In the genomic region with DNA sequence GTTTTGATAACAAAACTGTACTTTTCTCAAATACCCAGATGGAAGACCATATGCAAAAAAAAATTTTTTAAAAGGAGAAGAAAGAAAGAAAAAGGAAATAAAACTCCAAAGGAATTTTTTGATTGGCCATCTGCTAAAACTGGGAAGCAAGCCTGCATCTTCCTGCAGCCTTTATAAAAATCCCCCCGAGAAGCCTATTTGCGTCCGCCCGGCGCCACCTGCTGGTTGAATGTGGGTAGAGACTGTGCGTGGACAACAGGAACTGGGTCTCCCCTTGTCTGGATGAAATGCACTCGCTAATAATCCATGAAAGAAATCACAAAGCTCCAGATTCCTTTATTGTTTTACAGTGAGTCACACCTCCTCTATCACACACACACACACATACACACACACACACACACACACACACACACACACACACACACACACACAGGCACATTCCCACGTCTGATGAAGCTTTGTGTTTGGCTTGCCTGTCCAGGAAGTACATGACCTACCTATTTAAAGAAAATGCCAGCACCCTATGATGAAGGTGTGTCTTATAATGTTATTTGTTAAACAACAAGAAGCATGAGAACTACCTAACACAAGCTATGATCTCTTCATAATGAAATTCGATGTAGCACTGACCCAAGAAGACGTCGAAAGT, we compare ENCODE assay signal across 9 mouse cellular contexts. TPM values are rescaled to one million over a fixed set of nuclear protein-coding genes. Genes with fewer than 3 reads are reported as not detected.
DNase-seq lines count a peak whose midpoint lies in the region; TF ChIP-seq lines count a peak whose summit lies in the region.
"Had no signal": no experiment of that assay in that cellular context is flagged by ENCODE, and none has a peak within 500 bp of the region (broad histone marks: within the 10 kb centered on the region; RNA-seq: fewer than 3 reads in every experiment).

No protein-coding gene starts in this region.

- in situ Hi-C loops in CH12.LX (cut with MboI; ENCODE audit: low pct_ligation_motif_present, low pct_unique_long_range_greater_than_20kb, low sequenced_read_pairs) = no loop called here

- no peak overlapping the region for H3K4me2 ChIP-seq in CH12.LX (ENCODE audit: insufficient read depth, low read depth, poor library complexity, severe bottlenecking)
- H3K4me2 ChIP-seq: limb, embryonic 13.5 days had no signal

- dilution Hi-C loops in CH12.LX (cut with MboI; ENCODE audit: extremely low pct_ligation_motif_present, extremely low pct_unique_long_range_greater_than_20kb, low sequenced_read_pairs) = no loop called here

- no peaks in the 10 kb centered on the region for H3K27me3 ChIP-seq in CH12.LX (replicated peaks)
- no peaks in the 10 kb centered on the region for H3K27me3 ChIP-seq in heart, embryonic 10.5 days (ENCODE audit: insufficient read depth, poor library complexity, severe bottlenecking)
- H3K27me3 ChIP-seq: limb, embryonic 13.5 days had no signal

- peak; percentile 59 to 92 for TF ChIP-seq CTCF in CH12.LX (conservative IDR thresholded peaks at IDR 0.05 in 1 of 2, IDR thresholded peaks at IDR 0.05 in 1 of 2; ENCODE audit: low read depth in 2 of 2, low read length in 2 of 2)
- TF ChIP-seq CTCF in layer of hippocampus, adult 2 months (conservative IDR thresholded peaks at IDR 0.05) = peak; percentile 84

- no peaks in the 10 kb centered on the region for H3K79me2 ChIP-seq in CH12.LX (replicated peaks; ENCODE audit: control insufficient read depth, extremely low read depth, insufficient read depth, poor library complexity, severe bottlenecking)

- 36% methylated on average over 11 of the region's 11 CpGs for WGBS in heart, embryonic 10.5 days

- H3K36me3 ChIP-seq in CH12.LX (replicated peaks in 1 of 2; ENCODE audit: control insufficient read depth in 1 of 2, insufficient read depth in 1 of 2, low read length in 1 of 2) = no peaks in the 10 kb centered on the region
- H3K36me3 ChIP-seq in heart, embryonic 10.5 days = no peaks in the 10 kb centered on the region
- H3K36me3 ChIP-seq: limb, embryonic 13.5 days had no signal

- peaks cover 4% of the 10 kb centered on the region for H3K9me3 ChIP-seq in CH12.LX (replicated peaks; ENCODE audit: low read length)
- H3K9me3 ChIP-seq in heart, embryonic 10.5 days = no peaks in the 10 kb centered on the region
- H3K9me3 ChIP-seq: limb, embryonic 13.5 days had no signal

- no peak overlapping the region for H3K9ac ChIP-seq in CH12.LX (ENCODE audit: insufficient read depth, low read depth)
- H3K9ac ChIP-seq: limb, embryonic 13.5 days had no signal

- no peak for TF ChIP-seq EP300 in CH12.LX (IDR thresholded peaks at IDR 0.05; ENCODE audit: low read length)

- no peak overlapping the region for H3K27ac ChIP-seq in CH12.LX (ENCODE audit: insufficient read depth, low read depth)
- no peak overlapping the region for H3K27ac ChIP-seq in heart, embryonic 10.5 days
- no peak overlapping the region for H3K27ac ChIP-seq in layer of hippocampus, adult 2 months
- H3K27ac ChIP-seq: limb, embryonic 13.5 days had no signal

- H3K4me3 ChIP-seq in CH12.LX (replicated peaks in 1 of 3; ENCODE audit: low read depth in 2 of 3, low read length in 2 of 3, poor library complexity in 1 of 3) = no peak overlapping the region
- no peak overlapping the region for H3K4me3 ChIP-seq in heart, embryonic 10.5 days
- H3K4me3 ChIP-seq in layer of hippocampus, adult 2 months = no peak overlapping the region
- H3K4me3 ChIP-seq: limb, embryonic 13.5 days had no signal

- H3K4me1 ChIP-seq in CH12.LX (ENCODE audit: control insufficient read depth in 1 of 2, insufficient read depth in 2 of 2) = peaks cover 15 to 31% of the 10 kb centered on the region in 2 experiments
- H3K4me1 ChIP-seq in heart, embryonic 10.5 days = peaks cover 15% of the 10 kb centered on the region; the same call in 1 of the 2 replicates
- H3K4me1 ChIP-seq: limb, embryonic 13.5 days had no signal

- peak; percentile 93 for TF ChIP-seq RAD21 in CH12.LX (IDR thresholded peaks at IDR 0.05; ENCODE audit: low read depth, low read length)

- DNase-seq in CH12.LX (ENCODE audit: extremely low read depth) = peak; percentile 63
- peak; percentile 47 for DNase-seq in adrenal gland, adult 8-10 months
- DNase-seq in embryo, embryonic 9.5 days (ENCODE audit: extremely low spot score) = peak; percentile 79
- DNase-seq in heart, embryonic 10.5 days (ENCODE audit: low spot score) = peak; percentile 87
- peak; percentile 80 to 89 for DNase-seq in layer of hippocampus, adult 2 months (ENCODE audit: low spot score in 2 of 2)
- peak; percentile 88 for DNase-seq in lung, postnatal 10 days
- DNase-seq in right cerebral cortex, adult 2 months (ENCODE audit: low spot score in 2 of 2) = peak; percentile 85 to 88
- peak; percentile 84 for DNase-seq in urinary bladder, postnatal 14 days (ENCODE audit: low spot score)

- no peak for TF ChIP-seq POLR2A in CH12.LX (IDR thresholded peaks at IDR 0.05; ENCODE audit: low read depth, low read length)

TF ChIP-seq in CH12.LX, 34 proteins besides CTCF, POLR2A, EP300 and RAD21:
- TF ChIP-seq SMC3 (IDR thresholded peaks at IDR 0.05; ENCODE audit: low read depth, low read length) = peak; percentile 95
- no peak for TF ChIP-seq GABPA (IDR thresholded peaks at IDR 0.05; ENCODE audit: insufficient replicate concordance, low read depth, low read length)
- 0 out of 2 replicates have a peak, but pooled peaks have one; percentile 22 for TF ChIP-seq ELF1 (IDR thresholded peaks at IDR 0.05; ENCODE audit: low read depth, low read length)
- no peak for TF ChIP-seq TBP (conservative IDR thresholded peaks at IDR 0.05; ENCODE audit: low read depth, low read length)
- TF ChIP-seq CHD1 (IDR thresholded peaks at IDR 0.05; ENCODE audit: low read depth, low read length) = no peak
- TF ChIP-seq USF1 (IDR thresholded peaks at IDR 0.05; ENCODE audit: low read depth, low read length) = no peak
- no peak for TF ChIP-seq MAFK (IDR thresholded peaks at IDR 0.05; ENCODE audit: insufficient replicate concordance, low read length)
- peak; percentile 84 for TF ChIP-seq ZC3H11A (IDR thresholded peaks at IDR 0.05; ENCODE audit: low read depth, low read length)

RNA-seq across cellular contexts. Expression of a gene that starts 49.1 kb away (rescaled TPM):
- total RNA-seq in CH12.LX (2012; rRNA removed) = 0.04 and 0.21 TPM in 2 replicates
- total RNA-seq in CH12.LX (2014; rRNA removed) = 0.11 TPM in 1 of 2 replicates, not detected in the other
- 0.31 TPM in 1 of 2 replicates, not detected in the other for polyA plus RNA-seq in CH12.LX (2012; ENCODE audit: insufficient read length, low read depth)
- 1 to 10 TPM; 2.6 to 5.6 (median 4.0) TPM for total RNA-seq in adrenal gland, adult 8-10 months (2022)
- 0.42 and 0.85 TPM in 2 replicates for polyA plus RNA-seq in heart, embryonic 10.5 days (2016; fragmentation: Nextera tagmentation; extraction: Ambion mirVana)
- 10 to 100 TPM; 33.9 to 38.8 TPM for total RNA-seq in layer of hippocampus, adult 2 months (2021)

Comparison
In these comparisons a context has a peak if more than half of its experiments do, and no peak if none do; other contexts are left out.
1. RNA of a gene that starts 49.1 kb away (total RNA-seq): 33.9 to 38.8 TPM in layer of hippocampus, adult 2 months; 2.6 to 5.6 TPM in adrenal gland, adult 8-10 months and 0.04 to 0.21 TPM in CH12.LX; every median in the first group is over 4 times any median in the second.
2. Peak in every context shown above with its lines, with median percentiles within 50 percentile points of each other: DNase-seq.